Mouse (Mus musculus) heart, adult 9 months (tissue): ENCODE data around the gene Trpc3.
"Not testable (repeated sequence)": the region's sequence is repeated elsewhere in the genome, so short reads cannot be mapped to it uniquely, and the experiment has no call there.

Source experiments
- DNase-seq, 2 experiments: peaks; one replicate each; pipeline ENCODE4 v3.0.0; 2022; ENCODE audit warnings: low spot score in 2 of 2

The Trpc3 gene

GRCm38 (mm10) chr3:36599773-36600172 is 90.2 kb downstream of the Trpc3 start:
- not testable (repeated sequence) for DNase-seq

- DNase-seq = no peak
These were observed 91.2 kb downstream of the Trpc3 start for GRCm38 (mm10) chr3:36598811-36599210.

- peak; percentile 98 for DNase-seq
These were observed 118.1 kb downstream of the Trpc3 start, which contains the start of gene Ccna2 for GRCm38 (mm10) chr3:36571827-36572378. Gene Ccna2, minus strand, starts transcription at chr3:36572150.

DNA sequence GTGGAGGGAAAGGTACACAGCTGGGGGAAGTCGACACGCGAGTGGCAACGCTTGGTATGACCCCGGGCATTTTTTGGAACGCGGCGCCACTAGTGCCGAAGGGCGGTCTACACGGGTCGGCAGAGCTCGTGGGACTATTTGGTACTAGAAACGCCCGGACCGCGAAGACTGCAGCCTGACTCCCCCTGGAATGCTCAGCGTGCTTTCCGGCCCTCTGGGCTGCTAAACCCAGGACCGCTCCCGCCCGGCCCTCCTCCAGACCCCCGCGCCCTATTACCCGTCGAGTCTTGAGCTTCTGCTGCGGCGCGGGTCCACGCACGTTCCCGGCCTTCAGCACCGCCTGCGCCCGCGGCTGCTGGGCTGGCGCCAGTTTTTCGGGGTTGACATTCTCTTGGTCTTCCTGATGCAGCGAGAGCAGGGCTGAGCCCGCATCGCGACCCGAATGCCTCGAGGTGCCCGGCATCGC is 118.6 kb downstream of the Trpc3 start:
- no peak for DNase-seq
